Mouse (Mus musculus) urinary bladder, postnatal 10 days (tissue): ENCODE results near the gene Inpp5e.
"Not testable (repeated sequence)": the region's sequence is repeated elsewhere in the genome, so short reads cannot be mapped to it uniquely, and the experiment has no call there.

Experiments
- DNase-seq: peaks from one replicate; pipeline ENCODE4 v3.0.0; 2022; ENCODE audit warnings: low spot score

The Inpp5e gene

DNA sequence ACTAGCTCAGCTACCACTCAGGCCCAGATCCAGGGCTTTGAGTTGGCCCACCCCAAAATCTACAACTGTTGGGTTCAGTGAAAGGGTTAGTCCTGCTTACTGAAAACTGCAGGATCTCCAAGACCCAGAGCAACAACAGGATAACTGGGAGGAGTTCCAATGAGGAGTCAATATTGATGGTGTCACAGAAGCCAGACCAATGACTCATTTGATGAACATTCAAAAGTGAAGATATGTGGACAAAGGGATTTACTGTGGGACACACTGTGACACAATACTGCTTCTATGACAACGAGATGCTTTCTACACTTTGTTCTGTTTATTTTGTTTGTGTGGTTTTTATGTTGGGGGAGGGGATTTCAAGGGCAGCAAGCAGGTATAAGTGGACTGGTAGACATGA lies 9.1 kb upstream of the Inpp5e start:
- DNase-seq, result no peak

DNA sequence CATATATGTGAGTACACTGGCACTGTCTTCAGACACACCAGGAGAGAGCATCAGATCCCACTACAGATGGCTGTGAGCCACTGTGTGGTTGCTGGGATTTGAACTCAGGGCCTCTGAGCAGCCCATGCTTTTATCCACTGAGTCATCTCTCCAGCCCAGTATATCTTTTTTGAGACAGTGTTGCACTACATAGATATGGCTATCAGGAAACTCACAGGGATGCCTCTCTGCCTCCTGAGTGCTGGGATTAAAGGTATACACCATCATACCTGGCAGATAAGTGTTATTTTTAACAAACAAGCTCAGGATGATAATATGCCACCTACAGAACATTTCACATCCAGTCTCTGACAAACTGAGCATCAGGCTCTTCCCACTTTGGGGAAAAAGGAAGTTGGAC lies 8.1 kb upstream of the Inpp5e start:
- no peak for DNase-seq

DNA sequence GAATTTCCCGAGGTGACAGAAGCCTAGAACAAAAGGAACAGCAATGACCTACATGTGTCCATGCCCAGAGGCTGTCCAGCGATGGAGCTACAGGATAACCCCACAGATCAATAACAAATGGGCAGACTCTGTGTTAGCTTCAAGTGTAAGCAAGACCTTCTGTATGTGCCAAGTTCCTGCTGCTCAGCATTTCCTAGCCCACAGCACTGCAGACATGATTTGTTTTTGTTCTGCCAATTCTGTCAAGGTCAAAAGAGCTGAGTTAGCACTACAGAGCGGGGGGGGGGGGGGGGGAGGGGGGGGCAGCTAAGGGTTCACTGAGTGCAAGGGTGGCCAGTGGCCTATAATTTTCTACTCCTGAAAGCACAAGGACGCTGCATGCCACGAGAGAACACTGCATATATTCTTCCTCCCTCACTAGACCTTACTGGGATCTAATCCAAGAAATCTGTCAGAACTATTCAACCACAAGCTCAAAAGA lies 2.0 kb upstream of the Inpp5e start:
- DNase-seq, result no peak

DNA sequence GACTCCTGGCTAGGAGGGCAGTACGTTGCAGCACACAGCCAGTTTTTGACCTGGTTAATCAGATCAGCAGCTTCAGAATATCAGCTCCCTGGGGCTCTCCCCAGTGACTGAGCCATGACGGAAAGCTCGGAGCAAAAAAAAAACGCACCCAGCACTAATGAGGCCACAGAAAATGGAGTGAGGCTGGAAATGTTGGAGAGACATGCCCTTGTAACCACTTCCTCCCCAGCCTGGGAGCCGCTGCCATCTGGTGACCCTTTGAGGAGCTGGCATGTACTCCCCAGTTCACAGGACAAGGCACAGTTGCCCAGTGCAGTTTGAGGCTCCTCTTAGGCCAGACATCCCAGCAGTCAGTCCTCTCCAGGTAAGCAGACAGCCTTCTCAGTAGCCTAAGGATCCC lies 1.1 kb upstream of the Inpp5e start:
- no peak for DNase-seq

DNA sequence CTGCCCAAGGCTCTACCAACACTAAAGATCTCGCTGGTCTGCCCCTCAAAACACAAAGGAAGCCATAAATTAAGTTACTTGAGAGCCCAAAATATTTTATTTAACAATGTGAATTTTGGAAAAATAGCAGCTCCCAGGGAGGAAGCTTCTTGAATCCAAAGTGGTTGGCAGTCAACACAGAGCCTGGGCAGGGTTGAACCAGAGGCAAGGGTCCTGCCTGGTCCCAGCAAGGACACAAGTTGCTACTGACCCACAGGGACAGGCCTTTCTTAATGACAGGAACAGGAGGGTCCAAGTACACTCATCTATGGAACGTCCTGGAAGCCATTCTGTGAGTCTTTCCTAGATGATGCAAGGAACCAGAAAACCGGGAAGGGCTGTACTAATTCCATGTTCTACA lies 359 bp upstream of the Inpp5e start:
- no peak for DNase-seq

DNA sequence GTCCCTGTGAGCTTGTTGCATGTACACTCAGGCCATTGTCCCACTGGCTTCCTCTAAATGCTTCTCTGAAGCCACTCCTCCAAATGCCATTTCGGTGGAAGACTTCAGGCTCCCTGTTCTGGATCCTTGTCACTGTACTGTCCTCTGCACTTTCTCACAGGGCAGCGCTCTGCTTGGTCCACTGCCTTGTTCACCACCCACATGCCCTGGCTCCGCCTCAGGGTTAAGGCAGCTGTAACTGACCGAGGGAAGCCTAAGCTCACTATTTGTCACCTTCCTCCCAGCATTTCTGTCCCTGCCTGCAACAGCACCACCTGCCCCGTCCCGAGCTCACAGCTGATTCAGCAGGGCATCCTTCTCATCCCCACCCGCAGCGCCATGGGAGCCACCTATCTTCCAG lies 5.7 kb downstream of the Inpp5e start:
- no peak for DNase-seq

DNA sequence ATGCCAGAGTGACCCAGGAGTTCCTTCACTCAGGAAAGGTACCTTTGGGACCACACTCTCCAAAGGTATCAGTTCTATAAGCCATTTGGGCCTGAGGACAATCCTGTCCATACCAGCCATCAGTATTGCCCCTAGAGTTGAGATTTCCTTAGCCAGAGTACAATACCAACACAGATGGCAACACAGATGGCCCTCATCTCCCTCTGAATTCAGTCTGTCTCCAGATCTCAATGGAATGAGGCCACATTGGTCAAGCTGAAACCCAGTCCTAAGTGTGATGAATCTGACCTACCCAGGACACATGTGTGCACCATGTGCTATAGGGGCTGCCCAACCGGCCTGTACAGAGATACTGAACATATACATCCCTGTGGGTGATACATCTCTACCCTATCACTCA lies 6.7 kb downstream of the Inpp5e start:
- DNase-seq, result no peak

DNA sequence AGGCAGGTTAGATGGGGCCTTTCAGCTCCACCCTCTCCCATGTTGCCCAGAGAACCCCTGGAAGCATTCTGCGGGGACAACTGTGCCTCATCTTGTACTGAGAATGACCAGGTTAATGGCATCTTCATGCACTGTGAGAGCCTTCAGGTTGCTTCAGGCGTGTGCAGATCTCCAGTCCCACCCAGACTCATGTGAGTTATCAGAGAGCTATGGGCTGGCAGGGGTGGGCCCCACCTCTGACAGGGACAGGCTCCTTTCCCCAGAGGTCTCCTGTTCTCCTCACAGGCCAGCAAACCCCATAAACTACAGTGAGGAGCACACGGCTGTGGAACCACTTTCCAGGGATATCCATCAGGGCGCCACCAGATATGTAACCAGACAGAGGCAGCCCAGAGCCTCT lies 8.0 kb downstream of the Inpp5e start:
- no peak for DNase-seq

DNA sequence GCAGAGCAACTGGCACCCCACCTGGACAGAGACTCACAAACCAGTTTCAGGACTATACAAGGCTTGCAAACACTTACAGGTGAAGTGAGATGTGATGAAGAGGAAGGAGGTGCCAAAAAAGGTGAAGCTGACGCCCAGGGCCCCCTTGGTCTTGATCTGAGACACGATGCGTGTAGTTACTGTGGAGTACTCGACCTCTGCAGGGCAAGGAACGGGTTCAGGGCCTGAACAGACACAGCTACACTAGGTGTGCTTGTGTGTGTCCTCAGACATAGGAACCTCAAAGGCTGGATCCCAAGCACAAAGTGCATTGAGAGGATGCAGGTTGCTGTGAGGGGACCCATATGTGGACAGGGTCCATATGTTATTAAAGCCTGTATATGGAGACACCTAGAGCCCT lies 8.7 kb downstream of the Inpp5e start:
- no peak for DNase-seq

DNA sequence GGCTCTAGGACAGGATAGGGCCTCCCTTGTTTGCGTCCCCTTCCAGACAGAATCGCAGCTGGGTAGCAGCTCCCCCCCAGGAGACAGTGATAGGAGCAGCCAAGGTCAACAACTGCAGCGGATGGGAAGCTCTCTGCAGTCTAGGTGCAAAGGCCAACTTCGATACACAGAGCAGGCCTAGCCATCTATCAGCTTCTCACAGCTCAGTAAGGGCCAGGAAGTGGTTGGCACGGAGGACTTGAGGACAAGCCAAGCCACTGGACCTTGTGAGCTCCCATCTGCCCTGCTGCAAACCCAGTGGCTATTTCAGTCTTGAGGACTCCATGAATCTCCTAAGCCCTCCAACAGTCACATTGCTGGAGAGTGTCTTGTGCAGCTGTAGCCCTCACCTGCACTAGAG lies 9.4 kb downstream of the Inpp5e start:
- no peak for DNase-seq

DNA sequence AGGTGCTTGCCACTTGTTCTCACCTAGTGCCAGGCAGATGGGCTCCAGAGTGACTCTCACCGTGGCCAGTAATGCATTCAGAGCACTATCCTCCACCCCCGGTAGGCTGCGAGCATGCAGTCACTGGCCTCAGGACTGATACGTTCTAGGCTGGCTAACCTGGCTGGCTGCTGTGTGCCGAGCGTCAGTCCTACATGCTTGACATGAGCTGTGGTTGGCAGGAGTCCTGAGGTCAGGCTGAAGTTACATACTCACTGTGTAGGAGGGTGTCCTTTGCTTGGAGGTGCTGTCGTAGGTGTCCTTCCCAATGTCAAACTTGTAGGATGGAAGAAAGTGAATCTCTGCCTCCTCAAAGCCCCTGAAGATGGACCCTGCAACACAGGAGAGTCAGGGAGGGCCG lies 10.0 kb downstream of the Inpp5e start:
- DNase-seq, result no peak

DNA sequence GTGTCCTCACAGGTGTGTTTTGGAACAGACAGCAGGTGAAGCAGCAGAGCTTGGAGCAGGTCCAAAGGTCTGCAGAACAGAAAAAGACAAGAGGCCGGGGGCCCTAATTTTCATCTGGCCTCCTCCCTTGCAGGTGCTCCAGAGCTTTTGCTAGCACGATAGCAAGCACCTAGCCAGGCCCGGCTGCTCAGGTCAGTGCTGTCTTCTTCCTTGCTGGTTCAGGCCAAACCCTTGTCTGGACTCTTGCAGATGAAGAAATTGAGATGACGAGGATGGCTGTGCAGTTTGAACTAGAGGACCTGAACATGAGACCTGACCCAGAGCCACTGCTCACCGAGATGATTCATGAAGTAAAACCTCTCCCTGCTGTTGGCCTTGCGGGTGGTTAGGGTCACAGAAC lies 17.4 kb downstream of the Inpp5e start:
- DNase-seq, result no peak

DNA sequence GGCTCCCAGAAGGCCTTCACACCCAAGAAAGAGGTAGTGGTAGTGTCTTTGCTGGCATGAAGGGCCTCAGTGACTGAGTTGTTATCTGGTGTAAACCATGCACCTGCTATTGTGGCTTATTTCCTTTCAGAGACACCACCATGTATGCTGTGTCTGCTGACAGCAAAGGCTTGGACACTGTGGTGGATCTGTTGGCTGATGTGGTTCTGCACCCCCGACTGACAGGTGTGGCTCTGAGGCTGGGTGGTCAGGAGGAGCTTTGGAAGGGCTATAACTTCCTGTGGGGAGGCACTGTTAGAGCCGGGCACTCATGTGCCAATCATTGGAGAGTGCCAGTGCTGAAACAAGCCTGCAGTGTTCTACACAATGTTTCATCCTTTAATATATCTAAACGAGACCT lies 18.0 kb downstream of the Inpp5e start:
- DNase-seq, result no peak

DNA sequence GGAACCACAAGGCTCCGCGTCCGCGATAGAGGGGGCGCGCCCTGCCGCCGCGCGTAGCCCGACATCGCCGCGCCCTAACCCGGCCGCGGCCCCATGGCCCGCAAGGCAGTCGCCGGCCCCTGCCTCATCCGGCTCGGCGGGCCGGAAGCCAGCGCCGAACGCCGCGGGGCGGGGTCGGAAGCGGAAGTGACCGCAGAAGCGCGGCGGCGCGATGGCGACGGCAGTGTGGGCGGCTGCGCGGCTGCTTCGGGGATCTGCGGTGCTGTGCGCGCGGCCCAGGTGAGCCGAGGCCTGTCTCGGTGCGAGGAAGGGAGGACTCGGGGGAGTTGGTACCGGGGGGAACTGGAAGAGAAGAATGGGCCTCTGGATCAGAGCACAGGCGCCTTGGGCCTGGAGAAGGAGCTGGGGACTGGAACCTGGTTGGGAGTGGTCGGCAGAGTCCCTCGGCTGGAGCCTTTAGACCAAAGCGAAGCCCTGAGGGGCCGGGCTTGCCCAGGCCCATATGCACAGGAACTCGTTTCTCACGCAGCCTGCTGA lies 19.8 kb downstream of the Inpp5e start, which contains the start of the genes Entr1 and Pmpca:
Gene Entr1, minus strand, starts transcription at position 163 of the 537 bp plus-strand sequence.
Gene Pmpca, plus strand, starts transcription at position 186 of the 537 bp plus-strand sequence.
- peak; percentile 27 for DNase-seq

DNA sequence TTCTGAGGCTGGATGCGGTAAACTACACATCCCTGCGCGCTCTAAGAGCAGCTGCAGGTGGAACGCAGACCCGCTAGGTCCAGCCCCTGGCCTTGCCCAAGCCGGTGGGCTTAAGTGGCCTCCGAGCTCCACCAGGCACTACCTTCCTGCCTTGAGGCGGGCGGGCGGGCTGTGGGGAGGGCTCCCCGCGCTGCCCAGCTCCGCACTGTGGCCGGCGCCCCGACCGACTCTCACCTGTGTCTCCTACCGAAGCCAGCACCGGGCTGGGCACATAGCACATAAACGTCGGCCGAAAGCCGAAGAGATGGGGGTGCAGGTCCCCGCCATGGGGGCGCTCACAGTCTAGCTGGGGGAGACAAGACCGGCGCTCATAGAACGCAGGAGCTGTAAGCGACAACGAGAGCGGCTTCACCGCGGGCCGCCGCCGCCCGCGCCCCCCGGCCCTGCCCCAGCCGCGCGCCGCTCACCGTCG lies 20.3 kb downstream of the Inpp5e start:
- DNase-seq, result no peak

DNA sequence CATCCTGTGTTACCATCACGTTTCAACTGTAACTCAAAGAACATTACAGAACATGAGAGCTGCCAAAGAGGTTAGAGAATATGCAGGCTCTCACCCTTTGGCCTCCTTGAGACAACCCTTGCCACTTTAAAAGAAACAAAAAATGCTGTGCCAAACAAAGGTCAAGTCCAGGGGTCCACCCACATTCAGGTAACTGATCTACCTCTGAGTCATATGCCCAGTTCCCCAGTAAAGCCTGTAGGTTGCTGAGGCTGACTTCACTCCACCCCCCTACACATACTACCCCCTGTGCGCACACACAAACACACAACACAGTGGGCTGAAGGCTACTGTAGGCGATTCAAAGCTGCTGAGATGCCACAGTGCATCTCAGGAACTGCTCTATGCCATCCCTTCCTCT lies 21.3 kb downstream of the Inpp5e start:
- no peak for DNase-seq

DNA sequence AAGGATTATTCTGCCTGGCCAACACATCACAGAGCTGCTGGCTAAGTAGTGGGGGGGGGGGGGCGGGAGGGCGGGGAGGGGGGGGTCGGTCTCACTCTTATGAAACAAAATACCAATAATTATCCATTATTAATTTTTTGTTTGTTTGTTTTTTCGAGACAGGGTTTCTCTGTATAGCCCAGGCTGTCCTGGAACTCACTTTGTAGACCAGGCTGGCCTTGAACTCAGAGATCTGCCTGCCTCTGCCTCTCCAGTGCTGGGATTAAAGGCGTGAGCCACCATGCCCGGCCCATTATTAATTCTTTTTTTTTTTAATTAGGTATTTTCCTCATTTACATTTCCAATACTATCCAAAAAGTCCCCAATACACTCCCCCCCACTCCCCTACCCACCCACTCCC lies 28.1 kb downstream of the Inpp5e start:
- DNase-seq, result not testable (repeated sequence)

DNA sequence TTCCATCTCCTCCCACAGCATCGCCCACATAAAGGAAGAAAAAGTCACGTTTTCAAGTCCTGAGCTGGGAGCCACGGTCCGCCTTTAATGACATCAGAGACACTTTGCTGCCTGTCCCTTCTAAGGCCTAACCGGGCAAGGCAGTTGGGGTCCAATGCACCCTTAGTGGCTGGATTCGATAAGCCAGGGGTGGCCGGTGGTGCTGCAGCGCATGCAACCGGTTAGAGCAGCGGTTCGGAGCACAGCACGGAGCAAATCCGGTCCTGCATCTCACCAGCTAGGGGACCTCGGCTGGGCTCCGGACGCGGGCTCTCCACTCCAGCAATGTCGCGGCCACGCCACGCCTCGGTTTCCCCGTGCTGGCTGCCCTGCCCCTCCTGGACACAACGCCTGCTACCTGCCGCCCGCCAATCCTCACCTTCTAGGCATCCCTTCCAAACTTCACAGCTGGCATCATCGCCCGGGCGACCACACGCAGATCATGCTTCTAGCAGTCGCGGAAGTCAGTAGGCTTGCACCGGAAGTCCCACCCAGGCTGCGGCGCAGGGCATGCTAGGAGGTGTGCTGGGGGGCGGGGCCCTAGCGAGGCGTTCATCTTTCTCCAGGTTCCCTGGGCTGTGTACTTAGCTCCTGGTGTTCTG lies 28.8 kb downstream of the Inpp5e start, which contains the start of gene Snapc4:
Gene Snapc4, minus strand, starts transcription at position 523 of the 641 bp plus-strand sequence.
- no peak for DNase-seq

DNA sequence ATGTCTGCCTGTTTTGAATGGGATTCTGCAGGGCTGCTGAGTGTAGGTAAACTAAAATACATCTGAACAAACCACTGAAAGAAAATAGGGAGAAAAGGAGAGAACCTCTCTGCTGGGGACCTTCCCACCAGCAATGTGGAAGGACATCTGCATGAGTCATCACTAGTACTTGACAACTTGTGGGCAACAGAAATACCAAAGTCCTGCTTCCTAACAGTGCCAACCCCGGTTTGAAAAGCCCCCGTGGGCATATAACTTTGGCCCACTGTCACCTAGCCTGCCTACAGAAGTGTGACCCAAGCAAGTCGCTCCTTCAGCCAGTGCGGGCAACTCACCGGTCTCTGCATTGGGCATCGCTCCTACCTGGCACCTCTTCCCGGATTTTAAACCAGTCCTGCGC lies 36.6 kb downstream of the Inpp5e start:
- no peak for DNase-seq

DNA sequence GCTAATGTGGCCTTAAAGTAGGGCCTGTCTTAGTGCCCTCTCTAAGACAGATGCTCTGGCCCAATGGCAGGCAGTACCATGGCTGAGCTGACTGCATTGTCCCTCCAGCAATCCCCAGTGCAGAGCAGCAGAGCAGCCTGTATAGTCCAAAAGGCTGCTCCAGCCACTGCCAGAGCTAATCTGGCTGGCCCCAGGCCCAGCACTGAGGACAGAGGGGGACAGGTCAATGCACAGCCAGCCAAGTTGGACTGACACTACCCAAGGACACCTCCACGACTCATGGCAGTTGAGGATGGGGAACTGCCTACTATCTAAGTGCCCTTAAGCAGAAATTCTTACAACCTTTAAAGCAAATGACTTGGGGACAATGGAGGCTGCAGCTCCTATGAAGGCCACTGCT lies 40.4 kb downstream of the Inpp5e start:
- no peak for DNase-seq

DNA sequence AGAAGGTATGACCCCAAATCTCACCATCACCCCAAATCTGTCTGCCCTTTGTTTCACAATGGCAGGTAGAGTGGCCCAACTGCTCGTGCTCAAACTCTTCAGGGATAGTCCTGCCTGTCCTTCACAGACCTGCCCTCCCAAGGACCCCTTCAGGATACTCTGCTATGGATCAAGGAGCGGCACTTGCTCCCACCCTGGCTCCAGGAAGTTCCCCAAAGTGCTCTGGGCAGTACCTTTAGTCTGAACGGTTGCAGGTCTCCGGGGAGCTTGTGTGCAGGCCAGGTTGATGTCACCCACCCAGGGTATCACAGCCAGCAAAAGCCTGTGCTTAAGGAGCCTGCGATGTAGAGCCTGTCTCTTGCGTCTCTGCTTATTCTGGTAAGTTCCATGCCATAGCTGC lies 41.1 kb downstream of the Inpp5e start:
- DNase-seq, result no peak

DNA sequence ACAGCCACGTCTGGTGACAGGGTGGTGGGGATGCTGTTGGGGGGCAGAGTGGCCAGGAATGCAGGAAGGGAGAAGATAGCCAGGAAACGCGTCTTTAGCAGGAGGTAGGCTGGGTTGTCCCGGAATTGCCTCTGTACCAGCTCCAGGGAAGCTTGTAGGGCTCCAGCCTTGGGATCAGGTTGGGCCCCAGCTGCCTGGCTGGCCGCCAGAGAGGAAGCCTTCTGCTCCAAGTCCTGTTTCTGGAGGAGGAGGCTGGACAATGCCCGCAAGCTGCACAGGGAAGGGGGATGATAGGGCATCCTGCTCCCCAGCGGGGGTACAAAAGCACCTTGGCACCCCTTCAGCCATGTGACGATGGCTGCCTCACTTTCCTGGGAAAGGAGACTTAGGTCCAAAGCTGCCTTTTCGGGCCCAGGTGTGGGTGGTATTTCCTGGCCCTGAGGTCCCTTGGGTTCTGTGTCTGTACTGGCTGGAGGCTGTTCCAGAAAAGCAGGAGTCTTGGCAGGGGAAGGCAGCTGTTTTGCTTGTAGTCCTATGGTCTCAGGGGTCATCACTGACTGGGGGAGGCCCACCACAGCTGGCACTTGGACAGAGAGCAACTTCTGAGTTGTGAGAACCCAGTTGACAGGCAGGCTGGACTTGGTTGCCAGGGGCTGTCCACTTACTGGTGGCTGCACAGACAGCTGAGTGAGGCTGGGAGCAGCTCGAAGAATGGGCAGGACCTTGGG lies 44.1 kb downstream of the Inpp5e start:
- DNase-seq, result no peak

DNA sequence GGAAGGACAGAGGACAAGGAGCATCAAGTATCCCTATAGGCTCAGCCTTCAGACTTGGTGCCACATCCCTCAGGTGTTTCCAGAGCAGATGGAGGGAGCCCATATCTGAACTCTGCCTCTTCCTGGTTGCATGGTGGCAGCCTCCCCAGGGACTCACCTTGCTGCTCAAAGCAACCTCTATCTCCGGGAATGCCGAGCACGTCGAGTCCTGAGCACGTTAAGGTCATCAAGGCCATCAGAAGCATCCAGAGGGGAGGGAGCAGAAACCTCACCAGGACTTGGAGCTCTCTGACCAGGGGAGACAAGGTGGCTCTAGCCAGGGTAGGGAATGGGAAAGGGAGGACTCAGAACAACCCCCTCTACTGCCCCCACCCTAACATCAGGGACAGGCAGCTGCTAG lies 45.5 kb downstream of the Inpp5e start:
- DNase-seq, result no peak
